Mouse (Mus musculus) midbrain, embryonic 10.5 days (tissue): ENCODE data around the gene Gm43518. TPM values are rescaled to one million over a fixed set of nuclear protein-coding genes. Genes with fewer than 3 reads are reported as not detected.

Experiments used
- DNase-seq: peaks from one replicate; pipeline ENCODE4 v3.0.0-alpha.2; 2017; ENCODE audit warnings: low spot score
- H3K27ac ChIP-seq: fragments of 300-500 bp; sonication (generic); replicated peaks from 2 replicates; pipeline ENCODE4 v1.5.1; 2016; ENCODE audit warnings: mild to moderate bottlenecking
- H3K27me3 ChIP-seq: fragments of 300-500 bp; sonication (generic); 2 replicates; pipeline ENCODE4 v1.6.1; 2016; ENCODE audit warnings: low read depth, mild to moderate bottlenecking; ENCODE audit not compliant: poor library complexity, severe bottlenecking
- H3K36me3 ChIP-seq: fragments of 300-500 bp; sonication (generic); 2 replicates; pipeline ENCODE4 v1.6.1; 2016; ENCODE audit warnings: mild to moderate bottlenecking, moderate library complexity
- H3K4me1 ChIP-seq: fragments of 300-500 bp; sonication (generic); 2 replicates; pipeline ENCODE4 v1.6.1; 2016
- H3K4me3 ChIP-seq: fragments of 300-500 bp; sonication (generic); 2 replicates; pipeline ENCODE4 v1.5.1; 2016; ENCODE audit warnings: mild to moderate bottlenecking, moderate library complexity
- H3K9me3 ChIP-seq: fragments of 300-500 bp; sonication (generic); replicated peaks from 2 replicates; pipeline ENCODE4 v1.6.1; 2016; ENCODE audit warnings: mild to moderate bottlenecking
- WGBS: fragments of 180-500 bp; shearing (Covaris S2); methylation state at CpG from one replicate; pipeline ENCODE4 v1.1.7; 2016; 5-methylcytosine and 5-hydroxymethylcytosine counted together
- polyA plus RNA-seq: library from polyadenylated mRNA; unstranded; fragments of >200 nt; fragmentation: Nextera tagmentation; extraction: Ambion mirVana; gene quantifications from 2 replicates; pipeline ENCODE4 v1.2.1, GENCODE M21; 2016

The Gm43518 gene
- 1.9 and 3.4 TPM in 2 replicates for polyA plus RNA-seq

DNA sequence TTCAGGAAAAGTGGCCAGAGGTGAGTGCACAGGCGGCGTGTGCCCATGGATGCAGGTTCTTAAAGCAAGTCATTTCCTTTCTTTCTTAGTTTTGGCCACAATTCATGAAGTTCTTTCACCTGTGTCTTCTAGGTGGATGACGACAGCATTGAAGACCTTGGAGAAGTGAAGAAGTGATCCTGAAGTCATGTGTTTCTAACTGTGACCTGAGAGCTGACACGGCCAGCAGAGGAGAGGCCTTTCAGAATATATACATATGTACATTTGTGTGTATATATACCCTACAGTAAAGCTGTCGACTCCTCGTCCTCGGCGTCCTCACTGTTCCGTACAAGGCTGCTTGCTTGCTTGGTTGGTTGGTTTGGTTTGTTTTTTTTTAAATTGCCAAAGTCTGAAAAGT, at the start of gene Gm43518:
Gene Gm43518 (plus strand): TSS at position 301 of the 400 bp plus-strand sequence.
- Histone ChIP-seq H3K4me1 (peaks cover 9% of the 10 kb centered on the region), H3K9me3 (no peaks in the 10 kb centered on the region), H3K27ac (no peak within 1 kb of the TSS), H3K27me3 (no peaks in the 10 kb centered on the region), H3K36me3 (peaks cover 78% of the 10 kb centered on the region), H3K4me3 (no peak within 1 kb of the TSS)
- DNase-seq: no peak
- WGBS: 94% methylated on average over 9 of the region's 9 CpGs

DNA sequence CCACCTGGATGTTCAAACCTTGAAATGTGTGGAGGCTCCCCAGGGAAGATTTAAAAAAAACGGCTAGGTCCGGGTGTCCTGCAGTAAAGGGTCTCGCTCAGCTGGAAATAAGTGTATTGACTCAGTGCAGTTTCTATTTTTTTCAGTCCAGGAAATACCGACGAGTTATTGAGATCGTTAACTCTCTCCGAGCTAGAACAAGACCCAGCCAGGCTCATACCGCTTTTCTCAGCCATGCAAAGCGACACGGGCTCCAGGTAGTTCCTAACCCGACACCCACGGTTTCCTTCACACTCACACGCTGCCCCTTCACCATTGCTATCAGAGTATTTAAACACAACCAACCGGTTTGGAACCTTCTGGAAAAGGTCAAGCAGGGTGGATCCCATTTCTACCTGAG, 49.2 kb upstream of the Gm43518 start:
- no peaks in the 10 kb centered on the region for H3K27me3 ChIP-seq
- H3K36me3 ChIP-seq: no peaks in the 10 kb centered on the region
- no peak for DNase-seq
- no peak overlapping the region for H3K4me3 ChIP-seq
- no peak overlapping the region for H3K27ac ChIP-seq
- no peaks in the 10 kb centered on the region for H3K9me3 ChIP-seq
- H3K4me1 ChIP-seq: 0 out of 2 replicates have a peak, but pooled peaks cover 3% of the 10 kb centered on the region
- WGBS: 85% methylated on average over 14 of the region's 14 CpGs

DNA sequence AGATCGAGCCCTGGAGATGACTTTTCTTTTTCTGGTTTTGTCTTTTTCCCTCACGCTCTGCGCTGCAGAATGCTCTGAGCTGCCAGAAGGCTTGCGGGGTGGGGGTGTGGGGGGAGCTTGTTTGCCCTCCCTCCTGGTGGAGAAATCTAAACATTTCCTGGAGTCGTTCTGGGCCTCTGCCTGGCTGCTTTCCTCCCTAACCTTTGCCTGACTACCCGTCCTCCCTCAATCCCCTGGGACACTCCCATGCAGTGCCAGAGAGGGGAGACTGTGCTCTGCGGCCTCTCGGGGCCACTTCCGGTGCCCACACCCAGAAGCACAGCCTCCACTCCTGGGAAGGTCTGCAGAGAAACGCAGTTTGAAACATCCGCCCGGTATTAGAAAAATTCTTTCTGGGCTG, 47.3 kb upstream of the Gm43518 start, which contains the start of gene Hcar1:
Gene Hcar1 (minus strand): TSS at position 93 of the 400 bp plus-strand sequence.
- H3K9me3 ChIP-seq: no peaks in the 10 kb centered on the region
- DNase-seq: no peak
- H3K27me3 ChIP-seq: no peaks in the 10 kb centered on the region
- H3K36me3 ChIP-seq: no peaks in the 10 kb centered on the region
- H3K4me3 ChIP-seq: no peak within 1 kb of the TSS
- H3K4me1 ChIP-seq: 0 out of 2 replicates have a peak, but pooled peaks cover 3% of the 10 kb centered on the region
- H3K27ac ChIP-seq: no peak within 1 kb of the TSS
- 72% methylated on average over 12 of the region's 12 CpGs for WGBS

DNA sequence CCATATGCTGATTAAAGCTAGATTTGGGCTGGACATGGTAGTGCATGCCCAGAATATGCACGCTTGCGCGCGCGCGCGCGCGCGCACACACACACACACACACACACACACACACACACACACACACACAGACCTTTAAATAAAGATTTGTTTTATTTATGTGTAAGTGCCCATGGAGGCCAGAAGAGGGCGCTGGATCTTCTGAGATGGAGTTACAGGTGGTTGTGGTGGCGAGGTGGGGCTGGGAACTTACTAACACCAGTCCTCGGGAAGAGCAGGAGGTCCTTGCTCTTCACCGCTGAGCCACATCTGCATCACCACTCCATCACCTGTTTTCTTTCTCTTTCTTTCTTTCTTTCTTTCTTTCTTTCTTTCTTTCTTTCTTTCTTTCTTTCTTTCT, 46.4 kb upstream of the Gm43518 start:
- H3K36me3 ChIP-seq: no peaks in the 10 kb centered on the region
- no peak overlapping the region for H3K27ac ChIP-seq
- no peaks in the 10 kb centered on the region for H3K9me3 ChIP-seq
- no peak overlapping the region for H3K4me3 ChIP-seq
- 0 out of 2 replicates have a peak, but pooled peaks cover 3% of the 10 kb centered on the region for H3K4me1 ChIP-seq
- DNase-seq: no peak
- WGBS: 79% methylated on average over 14 of the region's 14 CpGs
- H3K27me3 ChIP-seq: no peaks in the 10 kb centered on the region

DNA sequence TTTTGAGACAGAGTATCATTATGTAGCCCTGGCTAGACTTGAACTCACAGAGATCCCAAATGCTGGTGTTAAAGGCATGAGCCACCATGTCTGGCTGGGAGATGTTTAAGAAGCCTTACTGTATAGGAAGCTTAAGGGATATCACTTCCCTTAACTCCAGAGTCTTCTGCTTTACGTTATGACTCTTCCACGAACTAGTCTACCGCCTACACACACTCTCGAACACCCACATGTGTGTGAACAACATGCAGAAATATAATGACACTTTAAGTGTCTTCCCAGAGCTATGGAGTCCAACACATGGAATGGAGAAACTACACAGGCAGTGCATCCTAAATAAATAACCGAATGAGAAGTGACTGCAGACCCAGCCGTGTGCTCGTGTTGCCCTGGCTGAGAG, 43.3 kb upstream of the Gm43518 start:
- Histone ChIP-seq H3K9me3 (no peaks in the 10 kb centered on the region), H3K36me3 (no peaks in the 10 kb centered on the region), H3K27me3 (no peaks in the 10 kb centered on the region), H3K4me3 (no peak overlapping the region), H3K4me1 (0 out of 2 replicates have a peak, but pooled peaks cover 3% of the 10 kb centered on the region), H3K27ac (no peak overlapping the region)
- no peak for DNase-seq
- WGBS: 89% methylated on average over 7 of the region's 7 CpGs

DNA sequence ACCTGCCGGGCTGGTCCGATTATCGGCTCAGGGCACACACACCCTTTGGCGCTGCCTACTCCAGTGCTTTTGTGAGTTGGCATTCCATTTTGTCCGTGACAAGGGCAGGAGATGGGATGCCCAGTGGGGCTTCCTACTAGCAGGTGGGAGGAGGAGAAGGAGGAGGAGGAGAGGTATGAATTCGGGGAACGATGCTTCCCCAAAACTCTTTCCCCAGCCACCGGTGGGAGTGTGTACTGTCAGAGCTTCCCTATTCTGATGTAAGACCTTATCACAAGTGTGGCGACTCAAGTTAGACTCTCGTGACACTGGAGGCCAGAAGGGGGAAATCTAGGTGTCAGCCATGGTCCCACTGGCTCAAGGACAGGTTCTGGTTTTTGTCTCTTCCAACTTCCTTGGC, 42.9 kb upstream of the Gm43518 start:
- H3K9me3 ChIP-seq: no peaks in the 10 kb centered on the region
- DNase-seq: no peak
- no peak overlapping the region for H3K4me3 ChIP-seq
- 0 out of 2 replicates have a peak, but pooled peaks cover 3% of the 10 kb centered on the region for H3K4me1 ChIP-seq
- 85% methylated on average over 10 of the region's 10 CpGs for WGBS
- H3K27ac ChIP-seq: no peak overlapping the region
- H3K36me3 ChIP-seq: no peaks in the 10 kb centered on the region
- no peaks in the 10 kb centered on the region for H3K27me3 ChIP-seq

DNA sequence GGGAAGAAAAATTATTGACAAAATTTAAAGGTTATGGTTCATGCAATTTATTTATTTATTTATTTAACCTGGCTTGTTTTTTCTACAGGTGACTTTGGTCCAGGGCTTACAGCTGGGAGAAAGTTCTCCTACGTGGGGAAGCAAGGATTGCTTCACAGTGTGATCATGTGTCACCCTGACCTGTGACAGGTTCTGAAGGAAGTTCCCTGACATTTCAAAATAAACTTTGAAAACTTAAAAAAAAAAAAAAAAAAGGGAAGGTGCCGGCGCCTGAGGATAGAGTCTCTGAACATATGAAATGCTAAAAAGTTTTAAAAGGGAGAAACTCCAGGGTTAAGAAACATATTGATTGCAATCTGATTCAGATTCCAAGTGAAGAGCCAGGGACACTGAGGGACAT, 40.9 kb upstream of the Gm43518 start:
- H3K4me1 ChIP-seq: no peaks in the 10 kb centered on the region
- no peaks in the 10 kb centered on the region for H3K9me3 ChIP-seq
- H3K36me3 ChIP-seq: no peaks in the 10 kb centered on the region
- no peaks in the 10 kb centered on the region for H3K27me3 ChIP-seq
- H3K4me3 ChIP-seq: no peak overlapping the region
- DNase-seq: no peak
- H3K27ac ChIP-seq: no peak overlapping the region
- WGBS: 80% methylated on average over 3 of the region's 3 CpGs

GRCm38 (mm10) chr5:123890312-123890711, 36.9 kb upstream of the Gm43518 start:
- H3K27me3 ChIP-seq: no peaks in the 10 kb centered on the region
- H3K36me3 ChIP-seq: no peaks in the 10 kb centered on the region
- 74% methylated on average over 2 of the region's 2 CpGs for WGBS
- no peaks in the 10 kb centered on the region for H3K9me3 ChIP-seq
- H3K4me1 ChIP-seq: peaks cover 3% of the 10 kb centered on the region; the same call in 1 of the 2 replicates
- H3K4me3 ChIP-seq: no peak overlapping the region
- no peak for DNase-seq
- H3K27ac ChIP-seq: no peak overlapping the region

- no peaks in the 10 kb centered on the region for H3K36me3 ChIP-seq
- DNase-seq: no peak
- H3K27me3 ChIP-seq: no peaks in the 10 kb centered on the region
- H3K4me3 ChIP-seq: no peak overlapping the region
- H3K27ac ChIP-seq: no peak overlapping the region
- H3K4me1 ChIP-seq: peaks cover 3% of the 10 kb centered on the region; the same call in 1 of the 2 replicates
- H3K9me3 ChIP-seq: no peaks in the 10 kb centered on the region
- WGBS: 83% methylated on average over 5 of the region's 5 CpGs
Observed at GRCm38 (mm10) chr5:123890987-123891386, 36.2 kb upstream of the Gm43518 start.

- no peaks in the 10 kb centered on the region for H3K36me3 ChIP-seq
- H3K4me1 ChIP-seq: peaks cover 3% of the 10 kb centered on the region; the same call in 1 of the 2 replicates
- H3K27me3 ChIP-seq: no peaks in the 10 kb centered on the region
- 51% methylated on average over 6 of the region's 6 CpGs for WGBS
- H3K27ac ChIP-seq: no peak overlapping the region
- DNase-seq: no peak
- H3K9me3 ChIP-seq: no peaks in the 10 kb centered on the region
- H3K4me3 ChIP-seq: no peak overlapping the region
Observed at GRCm38 (mm10) chr5:123891669-123892068, 35.5 kb upstream of the Gm43518 start.

DNA sequence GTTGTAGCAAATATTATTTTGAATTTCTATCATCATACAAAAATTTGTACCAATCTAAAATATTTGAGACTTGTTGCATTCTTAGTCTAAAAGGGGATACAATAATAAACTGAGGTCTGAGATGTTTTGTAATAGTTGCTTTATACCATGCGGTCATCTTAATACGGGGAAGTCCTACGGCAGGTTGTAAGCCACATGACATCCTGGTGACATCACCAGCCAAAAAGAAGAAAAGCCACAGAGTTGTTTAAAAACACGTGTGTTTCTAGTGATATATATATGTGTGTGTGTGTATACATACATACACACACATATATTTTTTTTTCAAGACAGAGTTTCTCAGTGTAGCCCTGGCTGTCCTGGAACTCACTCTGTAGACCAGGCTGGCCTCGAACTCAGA, 33.7 kb upstream of the Gm43518 start:
- Histone ChIP-seq H3K4me1 (peaks cover 3% of the 10 kb centered on the region; the same call in 1 of the 2 replicates), H3K27me3 (no peaks in the 10 kb centered on the region), H3K4me3 (no peak overlapping the region), H3K9me3 (no peaks in the 10 kb centered on the region), H3K27ac (no peak overlapping the region), H3K36me3 (no peaks in the 10 kb centered on the region)
- WGBS: 90% methylated on average over 5 of the region's 5 CpGs
- DNase-seq: no peak

DNA sequence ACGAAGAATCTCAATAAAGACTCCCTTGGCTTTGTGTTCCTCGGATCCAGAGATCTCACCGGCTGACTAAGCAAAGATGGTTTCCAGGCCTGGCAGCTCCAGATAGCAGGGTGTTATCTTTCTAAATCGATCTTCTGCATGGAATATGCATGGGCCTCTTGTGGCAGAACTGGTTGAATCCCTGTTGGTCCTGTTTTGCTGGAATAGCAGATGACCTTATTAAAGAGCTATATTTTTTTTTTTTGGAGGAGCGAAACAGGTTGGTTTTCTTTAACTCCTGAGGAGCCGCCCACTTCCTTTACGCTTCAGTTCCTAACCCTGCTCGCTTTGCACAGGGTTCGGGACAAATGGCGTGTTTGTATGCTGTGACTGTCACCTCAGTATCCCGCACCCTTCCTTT, 30.8 kb upstream of the Gm43518 start:
- H3K27me3 ChIP-seq: no peaks in the 10 kb centered on the region
- no peak overlapping the region for H3K4me3 ChIP-seq
- peaks cover 3% of the 10 kb centered on the region; the same call in 1 of the 2 replicates for H3K4me1 ChIP-seq
- no peak overlapping the region for H3K27ac ChIP-seq
- H3K36me3 ChIP-seq: no peaks in the 10 kb centered on the region
- WGBS: 87% methylated on average over 11 of the region's 11 CpGs
- H3K9me3 ChIP-seq: no peaks in the 10 kb centered on the region
- no peak for DNase-seq

DNA sequence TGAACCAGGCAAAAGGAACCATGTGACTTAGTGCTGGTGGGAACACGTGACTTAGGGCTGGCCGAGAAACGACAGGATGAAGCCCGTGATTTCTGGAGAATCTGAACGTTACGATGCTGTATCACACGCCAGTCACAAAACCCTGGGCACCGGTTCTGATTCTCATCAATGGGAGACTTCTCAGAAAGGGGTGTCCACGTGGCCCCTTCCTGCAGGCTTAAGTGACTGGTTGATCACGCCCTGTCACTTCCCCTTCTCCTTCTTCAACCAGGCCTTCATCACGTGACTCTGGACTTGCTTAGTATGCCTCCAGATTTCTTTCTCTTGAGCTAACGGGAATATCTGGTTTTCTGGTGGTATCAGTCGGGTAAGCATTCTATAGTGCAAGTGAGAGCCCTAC, 29.9 kb upstream of the Gm43518 start:
- Histone ChIP-seq H3K9me3 (no peaks in the 10 kb centered on the region), H3K27me3 (no peaks in the 10 kb centered on the region), H3K4me3 (no peak overlapping the region), H3K36me3 (no peaks in the 10 kb centered on the region), H3K27ac (no peak overlapping the region), H3K4me1 (no peaks in the 10 kb centered on the region)
- DNase-seq: no peak
- whole genome bisulfite sequencing: 89% methylated on average over 13 of the region's 13 CpGs
